Mouse (Mus musculus): Measurements from ENCODE around the gene Bmt2.

Bmt2 gene

DNA sequence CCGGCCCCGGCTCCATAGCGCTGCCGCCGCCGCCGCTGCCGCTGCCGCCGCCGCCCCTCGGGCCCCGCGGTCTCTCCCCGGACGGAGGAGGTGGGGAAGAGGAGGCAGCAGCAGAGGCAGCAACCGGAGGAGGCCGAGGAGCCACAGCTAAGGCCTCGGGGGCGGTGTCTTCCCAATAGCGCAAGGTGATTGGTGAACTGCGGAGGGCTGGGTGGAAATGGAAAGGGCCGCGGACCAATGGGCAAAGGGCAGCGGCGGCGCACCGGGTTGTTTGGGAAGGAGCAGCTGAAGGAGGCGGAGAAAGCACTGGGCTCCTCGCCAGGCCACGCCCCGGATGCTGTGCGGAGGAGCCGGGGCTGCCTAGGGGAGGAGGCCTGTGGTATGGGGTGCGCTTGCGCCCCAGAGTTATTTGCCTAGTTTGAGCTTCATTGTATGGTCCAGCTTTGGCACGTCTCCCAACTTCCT, at the start of gene Bmt2:
TSS of gene Bmt2 (minus strand) at position 149 of the 465 bp plus-strand sequence.
- DNase-seq (ENCODE audit: low spot score) = peak; percentile 98

DNA sequence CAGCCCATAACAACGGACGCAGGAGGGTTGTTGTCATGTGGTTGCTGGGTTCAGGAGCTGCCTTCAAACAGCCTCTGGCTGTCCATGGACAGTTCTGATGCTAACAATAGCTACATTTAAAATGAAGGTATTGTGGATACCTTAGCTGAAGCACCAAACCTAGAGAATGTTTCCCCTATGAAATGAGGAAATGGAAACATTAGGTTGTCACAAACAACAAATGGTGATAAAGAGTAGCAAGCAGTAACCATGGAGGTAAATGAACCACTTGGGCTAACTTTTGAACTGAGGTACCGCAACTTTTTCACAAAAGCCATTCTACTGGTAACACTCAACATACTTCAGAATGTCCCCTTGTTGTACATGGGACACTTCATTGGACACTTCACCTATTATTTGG, 44.4 kb upstream of the Bmt2 start:
- no peak for DNase-seq (ENCODE audit: low spot score)

DNA sequence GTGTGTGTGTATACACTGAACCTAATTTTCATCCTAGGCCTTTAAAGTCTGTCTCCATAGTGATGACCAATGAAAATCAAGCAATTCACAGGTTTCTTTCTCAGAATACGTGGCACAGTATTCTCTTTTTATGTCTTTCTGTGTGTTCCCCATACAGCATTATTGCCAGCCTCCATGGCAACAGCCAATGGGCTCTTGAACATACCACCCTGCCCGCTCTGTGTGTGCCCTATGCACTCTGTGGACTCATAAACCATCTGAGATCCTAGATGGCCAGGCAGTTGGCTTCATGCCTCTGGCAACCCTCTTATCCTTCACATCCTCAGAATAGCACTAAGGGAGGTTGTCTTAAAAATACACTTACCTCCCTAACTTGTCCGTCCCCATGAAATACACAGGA, 37.1 kb upstream of the Bmt2 start:
- DNase-seq (ENCODE audit: low spot score) = no peak

DNA sequence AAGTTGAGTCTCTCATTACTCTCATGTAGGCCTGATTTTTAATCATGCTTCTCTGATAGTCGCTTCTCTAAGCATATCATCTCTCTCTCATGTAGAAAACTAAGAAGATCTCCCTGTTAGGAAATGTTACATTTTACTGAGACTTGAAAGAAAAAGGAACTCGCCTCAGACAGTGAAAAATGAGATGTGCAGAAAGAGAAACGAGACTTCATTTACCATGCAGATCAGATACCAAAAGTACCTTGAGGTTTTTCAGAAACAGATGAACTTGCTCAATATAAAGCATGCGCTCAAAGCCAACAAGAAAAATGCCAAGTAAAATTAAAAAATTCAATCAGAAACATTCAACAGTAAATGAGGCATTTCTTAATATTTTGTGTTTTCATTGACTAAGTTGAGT, 19.1 kb upstream of the Bmt2 start:
- no peak for DNase-seq (ENCODE audit: low spot score)

DNA sequence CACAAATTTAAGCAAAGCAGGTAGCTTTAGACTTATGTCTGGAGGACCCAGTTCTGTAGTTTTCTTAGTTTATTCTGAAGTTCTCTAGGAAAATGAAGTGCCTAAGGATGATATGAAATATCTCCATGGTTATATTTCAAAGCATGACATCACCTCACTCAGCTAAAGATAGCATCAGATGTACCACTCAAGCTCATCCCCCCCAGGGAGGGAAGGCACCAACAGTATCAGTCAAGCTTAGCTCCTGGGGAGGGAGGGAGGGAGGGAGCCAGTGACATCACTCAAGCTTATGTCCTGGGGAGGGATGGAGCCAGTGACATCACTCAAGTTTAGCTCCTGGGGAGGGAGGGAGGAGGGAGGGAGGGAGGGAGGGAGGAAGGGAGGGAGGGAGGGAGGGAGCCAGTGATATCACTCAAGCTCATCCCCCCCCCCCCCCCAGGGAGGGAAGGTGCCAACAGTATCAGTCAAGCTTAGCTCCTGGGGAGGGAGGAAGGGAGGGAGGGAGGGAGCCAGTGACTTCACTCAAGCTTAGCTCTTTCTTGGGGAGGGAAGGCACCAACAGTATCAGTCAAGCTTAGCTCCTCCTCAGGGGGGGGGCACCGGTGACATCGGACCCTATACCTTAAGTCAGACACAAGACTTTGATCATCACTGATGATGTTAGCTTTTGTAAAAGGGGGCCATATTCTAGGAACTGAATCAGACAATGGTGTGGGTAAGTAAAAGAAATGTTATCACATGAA, 17.5 kb upstream of the Bmt2 start:
- no peak for DNase-seq (ENCODE audit: low spot score)

DNA sequence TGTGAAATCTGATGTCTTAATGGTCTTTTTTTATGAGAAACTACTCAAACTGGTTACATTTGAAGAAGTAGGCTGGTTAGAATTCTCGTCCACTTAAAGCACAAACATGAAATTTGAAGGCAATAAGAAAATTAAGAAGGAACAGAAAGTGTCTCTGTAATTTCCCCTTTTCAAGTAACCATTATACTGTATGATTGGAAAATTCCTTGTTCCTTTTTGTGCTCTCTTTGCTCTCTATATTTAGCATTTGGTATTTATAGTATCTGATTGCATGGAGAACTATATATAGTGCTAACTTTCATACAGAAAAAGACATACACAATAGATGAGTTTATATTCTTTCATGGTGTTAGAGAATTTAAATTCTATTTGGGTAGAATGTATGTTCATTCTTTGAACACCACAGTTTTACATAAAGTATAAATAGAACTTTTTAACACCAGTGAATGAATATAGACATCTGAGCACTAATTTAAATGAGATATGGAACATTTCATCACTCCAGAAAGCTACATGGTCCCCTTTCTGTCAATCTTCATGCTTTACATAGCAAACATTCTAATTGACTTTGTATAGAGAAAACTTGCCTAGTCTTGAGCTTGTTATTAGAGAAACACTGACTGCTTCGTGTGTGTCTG, 14.0 kb upstream of the Bmt2 start:
- no peak for DNase-seq (ENCODE audit: low spot score)

DNA sequence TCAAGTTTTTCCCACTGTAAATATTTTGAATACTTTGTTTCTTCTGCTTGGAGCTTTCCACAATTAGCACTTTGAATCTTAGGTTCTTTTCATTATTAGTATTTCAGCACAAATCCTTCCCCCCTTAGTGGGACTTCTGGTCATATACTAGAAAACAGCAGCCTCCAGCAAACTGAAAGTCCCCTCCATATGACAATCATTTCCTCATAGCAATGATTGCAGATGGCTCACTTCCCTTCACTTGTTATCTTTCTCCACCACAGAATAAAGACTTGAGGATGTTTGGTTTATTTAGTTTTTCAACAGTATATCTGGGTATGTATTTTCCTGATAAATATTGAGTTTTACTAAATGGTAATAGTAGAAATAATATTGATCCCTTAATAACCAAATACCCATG, 12.6 kb upstream of the Bmt2 start:
- no peak for DNase-seq (ENCODE audit: low spot score)

DNA sequence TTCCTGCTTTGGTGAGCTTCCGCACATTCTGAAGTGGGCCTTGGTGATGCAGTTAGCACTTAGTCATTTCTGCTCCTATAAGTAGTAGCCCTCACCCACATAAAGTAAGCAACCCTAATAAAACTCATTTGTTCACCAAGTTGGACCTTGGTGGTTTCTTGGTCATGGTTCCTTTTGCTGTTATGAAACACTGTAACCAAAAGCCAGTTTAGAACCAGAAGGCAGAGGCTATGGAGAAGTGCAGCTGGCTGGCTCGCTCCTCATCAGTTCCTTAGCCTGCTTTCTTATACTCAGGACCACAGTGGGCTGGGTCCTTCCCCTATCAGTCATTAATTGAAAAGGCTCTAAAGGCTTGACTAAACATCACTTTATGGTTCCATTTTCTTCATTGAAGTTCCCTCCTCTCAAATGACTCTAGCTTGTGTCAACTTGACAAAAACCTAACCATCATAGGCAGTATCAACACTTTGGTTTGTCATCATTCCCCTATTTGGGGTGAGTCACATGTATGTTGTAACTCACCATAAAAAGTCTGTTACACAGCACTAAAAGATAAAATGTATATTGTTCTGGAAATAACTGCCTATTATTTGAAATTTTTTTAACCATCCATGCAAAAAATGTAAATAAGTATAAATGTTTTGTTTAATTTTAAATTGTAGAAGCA, 6.3 kb upstream of the Bmt2 start:
- DNase-seq (ENCODE audit: low spot score) = no peak

DNA sequence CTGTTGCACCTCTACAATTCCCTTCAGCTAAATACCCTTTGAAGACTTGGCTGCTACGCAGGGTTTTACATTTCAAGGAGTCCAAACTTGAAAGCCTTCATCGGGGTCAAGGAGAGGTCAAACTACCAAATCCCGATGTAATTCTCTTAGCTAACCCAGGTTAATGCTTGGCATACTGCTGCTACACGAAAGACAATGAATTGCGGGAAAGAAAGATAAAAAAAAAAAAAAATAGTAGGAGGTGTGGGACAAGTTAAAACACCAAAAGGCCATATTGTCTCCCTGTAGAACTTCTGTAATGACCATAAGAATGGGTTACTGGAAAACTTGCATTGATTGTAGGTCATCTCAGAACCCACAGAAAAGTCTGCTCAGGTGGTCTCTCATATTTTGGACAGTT, 583 bp upstream of the Bmt2 start:
- no peak for DNase-seq (ENCODE audit: low spot score)

DNA sequence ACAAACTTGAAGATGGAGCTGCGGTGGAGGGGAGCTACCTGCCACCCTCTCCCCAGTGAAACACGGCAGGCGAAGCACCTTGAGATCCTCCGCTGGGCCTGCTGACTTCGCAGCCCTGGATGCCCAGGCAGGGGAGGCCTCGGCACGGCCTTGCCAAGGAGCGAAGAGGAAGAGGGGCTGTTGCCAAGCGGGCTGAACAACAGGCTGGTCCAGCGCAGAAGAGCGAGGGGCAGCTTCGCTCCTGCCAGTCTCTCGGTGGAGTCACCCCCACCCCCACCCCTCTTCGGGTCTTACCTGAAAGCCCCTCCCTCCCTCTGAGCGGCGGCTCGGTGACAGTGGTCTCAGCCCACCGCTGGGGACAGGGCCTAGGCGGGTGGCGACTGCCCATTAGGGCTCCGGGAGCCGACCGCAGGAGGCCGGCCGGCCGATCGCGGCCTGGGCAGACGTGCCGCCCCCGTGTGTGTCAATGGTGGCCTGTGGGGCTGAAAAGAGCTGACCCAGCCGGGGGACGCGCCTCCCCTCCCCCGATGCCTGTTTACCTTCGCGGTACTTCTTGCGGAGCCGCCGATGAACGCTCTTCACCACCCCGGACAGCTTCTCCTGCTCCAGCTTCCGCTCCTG, 515 bp downstream of the Bmt2 start:
- DNase-seq (ENCODE audit: low spot score) = no peak

DNA sequence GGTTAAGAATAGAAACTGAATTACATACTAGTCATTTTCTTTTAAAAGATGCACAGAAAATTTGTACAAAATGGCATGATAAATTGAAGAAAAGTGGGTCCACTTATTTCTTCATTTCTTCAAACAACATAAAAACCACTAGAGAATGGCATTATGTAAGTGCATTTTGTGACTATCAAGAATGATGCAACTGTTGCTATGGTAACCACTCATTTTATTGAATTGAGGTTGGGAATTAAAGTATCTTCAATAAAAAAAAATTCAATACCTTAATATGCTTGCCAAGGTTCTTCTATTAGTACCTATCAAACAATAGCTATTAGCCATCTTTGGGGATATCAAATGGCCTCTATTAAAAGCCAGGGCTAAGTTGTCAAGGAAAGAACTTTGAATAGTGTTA, 1.6 kb downstream of the Bmt2 start:
- DNase-seq (ENCODE audit: low spot score) = no peak

DNA sequence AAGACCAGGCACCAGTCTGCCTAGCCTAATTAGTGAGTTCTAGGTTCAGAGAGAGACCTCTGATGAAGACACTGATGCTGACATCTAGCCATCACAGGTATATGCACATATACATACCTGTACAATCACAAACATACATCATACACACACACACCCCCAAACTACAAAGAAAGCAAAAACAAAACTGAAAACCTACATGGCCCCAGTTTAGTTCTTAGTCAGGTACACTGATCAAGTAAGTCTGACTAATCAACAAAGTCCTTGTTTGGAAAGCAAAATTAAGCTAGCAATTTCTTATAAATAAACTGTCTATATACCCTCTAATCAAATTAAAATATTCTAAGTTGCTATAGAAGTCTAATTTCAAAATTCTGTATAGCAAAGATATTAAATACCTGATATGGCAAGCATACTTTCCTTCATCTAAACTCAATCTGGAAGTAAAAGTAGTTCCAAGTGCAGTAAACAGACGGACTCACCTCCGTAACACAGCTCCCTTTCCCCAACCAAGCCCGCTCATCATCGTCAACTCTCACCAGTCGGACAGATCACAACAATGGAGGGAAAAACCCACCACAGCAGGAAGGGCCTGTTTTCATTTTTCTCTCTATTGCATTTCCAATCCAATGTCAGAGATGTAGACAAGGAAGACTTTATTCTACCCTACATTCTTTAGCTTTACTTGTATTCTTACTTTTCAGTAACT, 3.0 kb downstream of the Bmt2 start:
- no peak for DNase-seq (ENCODE audit: low spot score)

DNA sequence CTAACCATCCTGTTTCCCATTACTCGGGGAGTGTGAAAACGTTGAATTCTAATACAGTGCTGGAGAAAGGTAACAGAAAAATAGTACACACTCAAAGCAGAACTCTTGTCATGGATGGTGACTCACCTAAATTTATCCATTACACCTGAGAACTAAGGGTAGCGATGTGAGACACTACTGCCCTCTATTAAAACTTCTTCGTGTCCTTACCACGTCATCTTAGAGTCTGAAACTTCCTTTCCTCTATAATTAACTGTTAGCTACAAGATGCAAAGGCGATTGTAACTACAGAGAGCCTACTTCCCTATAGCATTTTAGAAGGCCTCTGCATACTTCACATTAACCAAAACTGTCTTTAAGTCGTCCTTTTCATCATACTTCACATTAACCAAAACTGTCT, 12.1 kb downstream of the Bmt2 start:
- DNase-seq (ENCODE audit: low spot score) = no peak

DNA sequence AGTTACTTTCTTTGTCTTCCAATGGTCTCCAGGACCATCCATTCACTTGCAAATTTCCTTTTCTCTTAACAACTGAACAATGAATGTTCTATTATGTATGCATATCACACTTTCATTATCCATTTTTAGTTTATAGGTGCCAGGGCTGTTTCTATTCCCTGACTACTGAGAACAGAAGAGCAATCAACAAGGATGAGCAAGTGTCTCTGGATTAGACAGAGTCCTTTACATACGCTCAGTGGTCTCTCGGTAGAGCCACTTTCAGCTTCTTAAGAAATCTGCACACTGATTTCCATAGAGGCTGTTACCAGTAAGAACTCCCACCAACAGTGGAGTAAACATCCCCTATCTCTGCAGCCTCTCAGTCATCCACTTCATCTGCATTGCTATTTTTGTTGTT, 19.8 kb downstream of the Bmt2 start:
- DNase-seq (ENCODE audit: low spot score) = no peak

DNA sequence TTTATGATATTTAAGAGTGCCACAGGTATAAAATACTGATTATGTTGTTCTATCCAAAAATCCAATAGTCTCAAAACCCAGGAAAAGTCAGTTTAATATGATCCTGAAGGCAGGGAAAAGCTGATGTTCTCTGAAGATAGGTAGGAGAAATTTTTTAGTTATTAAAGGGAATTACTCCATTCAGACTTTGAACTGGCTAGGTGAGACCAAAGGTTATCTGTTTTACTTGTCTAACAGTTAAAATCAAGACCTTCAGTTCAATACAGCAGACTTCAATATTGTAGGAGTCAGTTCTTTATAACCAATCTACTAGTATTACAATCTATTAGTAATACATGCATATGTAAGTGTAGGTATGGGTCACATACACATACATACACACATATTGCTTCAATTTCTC, 23.7 kb downstream of the Bmt2 start:
- DNase-seq (ENCODE audit: low spot score) = no peak

DNA sequence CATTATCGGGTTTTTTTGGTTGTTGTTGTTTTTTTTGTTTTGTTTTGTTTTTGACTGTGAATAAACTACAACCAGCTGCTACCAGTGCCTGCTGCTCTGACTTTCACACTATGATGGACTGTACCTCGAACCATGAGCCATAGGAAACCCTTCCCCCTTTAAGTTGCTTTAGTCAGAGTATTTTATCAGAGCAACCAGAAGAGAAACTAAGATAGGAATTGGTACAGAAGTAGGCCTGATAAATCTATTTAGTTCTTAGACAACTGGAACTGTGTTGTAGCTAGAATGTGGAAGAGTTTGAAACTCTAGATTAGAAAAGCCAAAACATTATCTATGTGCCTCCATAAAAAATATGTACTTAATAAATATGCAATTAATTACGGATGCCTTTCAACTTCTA, 25.5 kb downstream of the Bmt2 start:
- DNase-seq (ENCODE audit: low spot score) = no peak

DNA sequence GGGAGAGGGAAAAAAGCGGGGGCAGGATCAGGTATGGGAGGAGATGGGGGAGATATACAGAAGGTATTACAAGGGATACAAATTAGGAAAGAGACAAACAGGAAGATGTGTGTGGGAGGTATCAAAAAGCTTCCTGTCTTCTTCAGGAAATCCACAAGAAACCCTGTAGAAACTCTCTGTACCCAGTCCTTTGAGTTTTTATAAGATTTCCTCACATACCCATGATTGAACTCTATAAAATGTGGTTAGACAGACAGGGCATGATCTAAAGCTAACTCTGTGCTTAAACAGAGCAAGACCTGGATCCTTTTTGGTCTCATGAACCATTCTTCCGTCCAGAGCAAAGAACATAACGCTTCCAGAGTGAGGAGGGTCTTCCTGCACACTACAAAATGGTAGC, 26.9 kb downstream of the Bmt2 start:
- DNase-seq (ENCODE audit: low spot score) = no peak

DNA sequence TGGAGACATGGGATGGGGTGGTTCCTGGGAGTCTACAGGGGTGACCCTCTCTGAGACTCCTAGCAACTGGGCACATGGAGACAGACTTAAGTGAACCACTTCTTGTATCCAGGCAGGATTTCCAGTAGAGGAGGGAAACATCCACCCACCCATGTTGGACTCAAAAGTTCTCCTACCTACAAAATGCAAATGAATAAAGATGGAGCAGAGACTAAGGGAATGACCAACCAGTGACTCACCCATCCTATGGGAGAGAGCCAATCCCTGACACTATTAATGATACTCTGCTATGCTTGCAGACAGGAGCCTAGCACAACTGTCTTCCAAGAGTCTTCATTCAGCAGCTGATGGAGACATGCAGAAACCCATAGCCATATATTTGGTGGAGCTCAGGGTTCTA, 29.5 kb downstream of the Bmt2 start:
- no peak for DNase-seq (ENCODE audit: low spot score)

DNA sequence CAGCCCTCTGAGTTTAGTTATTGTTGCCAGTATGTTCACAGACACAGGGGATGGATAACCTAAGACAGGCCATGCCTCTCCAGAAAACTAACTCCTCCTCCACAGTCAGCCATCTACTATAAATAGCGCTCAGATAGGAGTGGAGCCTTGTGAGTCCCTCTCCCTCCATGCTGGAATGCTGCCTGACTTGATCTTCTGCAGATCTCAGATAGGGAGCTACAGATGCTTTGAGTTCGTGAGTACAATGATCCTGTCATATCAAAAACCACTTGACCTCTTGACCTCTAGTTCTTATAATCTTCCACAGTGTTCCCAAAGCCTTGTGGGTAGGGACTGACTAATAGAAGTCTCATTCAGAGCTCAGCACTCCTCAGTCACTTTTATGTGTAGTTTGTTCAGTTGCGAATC, 41.2 kb downstream of the Bmt2 start:
- DNase-seq (ENCODE audit: low spot score) = no peak

DNA sequence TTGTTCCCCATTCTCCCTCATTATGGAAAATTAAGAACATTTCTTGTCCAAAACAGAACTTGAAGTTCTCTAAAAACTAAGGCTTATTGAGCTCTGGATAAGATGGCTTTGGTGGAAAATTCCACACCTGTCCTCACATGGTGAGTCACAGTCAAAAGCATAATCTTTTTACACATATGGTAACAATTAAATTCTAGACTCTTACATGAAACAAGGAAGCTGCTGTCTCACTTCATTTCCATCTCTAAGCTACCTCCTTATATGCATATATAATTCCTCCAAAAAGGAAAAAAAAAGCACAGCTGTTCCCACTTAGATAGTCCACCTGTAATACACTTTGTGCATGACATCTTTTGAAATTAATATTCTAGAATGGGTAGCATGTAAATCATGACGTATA, 45.2 kb downstream of the Bmt2 start:
- DNase-seq (ENCODE audit: low spot score) = no peak

DNA sequence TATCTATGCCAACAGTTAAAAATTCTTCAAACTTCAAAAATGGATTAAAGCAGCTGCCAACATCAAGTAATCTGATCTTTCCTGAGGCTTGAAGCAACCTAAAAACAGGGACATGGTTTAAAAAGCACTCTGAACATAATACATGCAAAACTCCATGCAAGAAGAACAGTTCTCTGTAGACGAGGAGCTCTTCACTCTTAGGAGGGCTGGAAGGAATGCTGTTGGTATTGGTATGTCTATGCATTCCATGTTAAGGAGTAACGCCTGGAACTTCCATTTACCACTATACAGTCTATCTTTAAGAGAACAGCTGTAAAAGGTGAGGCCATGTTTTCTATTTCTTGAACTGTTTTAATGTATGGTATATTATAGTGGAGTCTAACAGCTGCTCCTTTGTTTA, 47.2 kb downstream of the Bmt2 start:
- DNase-seq (ENCODE audit: low spot score) = no peak

DNA sequence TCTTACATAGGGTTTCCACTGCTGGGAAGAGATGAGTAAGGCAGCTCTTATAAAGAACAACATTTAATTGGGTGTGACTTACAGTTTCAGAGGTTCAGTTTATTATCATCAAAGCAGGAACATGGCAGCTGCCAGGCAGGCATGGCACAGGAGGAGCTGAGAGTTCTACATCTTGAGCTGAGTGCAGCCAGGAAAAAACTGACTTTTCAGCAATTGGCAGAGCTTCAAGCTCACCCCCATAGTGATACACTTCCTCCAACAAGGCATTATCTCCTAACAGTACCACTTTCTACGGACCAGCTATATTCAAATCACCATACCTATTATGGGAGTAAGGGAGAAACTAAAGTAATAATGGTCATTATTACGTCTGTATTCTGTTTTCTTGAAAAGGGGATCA, 58.1 kb downstream of the Bmt2 start:
- no peak for DNase-seq (ENCODE audit: low spot score)
